Mouse (Mus musculus) skeletal muscle tissue, adult 2 months (tissue): ENCODE measurements around the gene Commd8.

Source experiments
- DNase-seq: peaks from one replicate; pipeline ENCODE4 v3.0.0-alpha.2; 2012; ENCODE audit warnings: low read depth, low spot score

Gene Commd8

DNA sequence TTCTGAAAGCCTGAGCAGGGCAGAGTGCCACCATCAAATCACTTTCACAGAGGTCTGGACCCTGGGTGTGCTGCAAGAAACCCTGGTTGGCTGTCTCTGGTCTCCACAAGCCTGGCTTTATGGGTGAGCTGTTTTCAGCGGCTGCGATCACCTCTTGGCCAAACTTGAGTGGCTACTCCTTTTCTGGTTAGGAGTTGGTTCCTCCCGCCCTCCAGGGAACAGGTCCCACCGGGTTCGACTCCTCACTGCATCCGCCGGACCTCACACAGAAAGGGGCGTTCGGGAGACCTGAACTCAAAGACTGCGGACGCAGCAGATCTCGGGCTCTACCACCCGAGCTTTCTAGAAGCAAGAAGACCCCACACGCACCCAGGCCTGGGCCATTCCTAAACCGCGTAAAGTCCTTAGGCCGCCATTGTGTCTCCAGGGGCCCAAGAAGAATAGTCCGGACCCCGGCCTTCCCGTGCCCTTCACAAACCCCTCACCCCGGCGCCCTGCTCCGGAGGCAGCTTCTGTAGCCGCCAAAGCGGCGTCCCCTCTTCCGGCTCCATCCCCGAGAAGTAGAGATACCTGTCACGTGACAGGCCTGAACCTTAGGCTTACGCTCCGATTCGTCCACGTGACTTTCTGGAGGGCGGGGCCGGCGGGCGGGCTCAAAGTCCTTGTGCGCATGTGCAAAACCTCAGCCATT lies at the start of gene Commd8:
TSS of gene Commd8 (minus strand) at position 596 of the 691 bp plus-strand sequence.
- peak; percentile 92 for DNase-seq

DNA sequence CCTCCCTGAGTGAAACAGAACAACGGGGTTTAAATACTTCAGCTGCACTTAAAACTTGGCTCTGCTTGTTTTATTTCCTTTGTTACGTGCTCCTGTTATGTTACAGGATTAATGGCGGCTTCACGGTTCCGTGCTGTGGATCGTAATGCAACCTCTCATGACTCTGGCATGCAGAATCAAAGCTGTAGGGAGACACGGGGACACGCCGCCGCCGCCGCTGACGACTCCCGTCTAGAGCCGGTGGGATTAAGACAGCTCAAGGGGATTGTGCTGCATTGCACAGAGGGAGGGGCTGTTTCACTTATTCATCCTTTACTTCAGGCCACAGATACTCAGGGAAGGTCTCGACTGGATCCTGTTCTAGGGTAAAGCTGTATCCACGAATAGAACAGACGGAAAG lies 43.8 kb upstream of the Commd8 start:
- DNase-seq, result no peak

DNA sequence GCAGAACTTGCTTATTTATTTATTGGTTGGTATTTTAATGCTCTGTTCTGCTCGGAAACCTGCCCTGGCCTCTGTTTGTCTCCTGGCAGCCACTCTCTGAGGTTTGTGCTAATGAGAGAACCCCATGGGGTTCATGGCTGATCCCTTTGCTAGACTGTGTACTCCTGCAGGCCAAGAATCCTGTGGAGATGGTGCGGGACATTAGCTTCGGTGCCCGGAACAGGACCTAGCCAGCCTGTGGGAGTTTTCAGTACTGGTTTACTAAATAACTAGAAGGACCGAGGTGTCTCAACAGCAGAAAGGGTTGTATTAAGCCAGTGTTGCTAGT lies 42.8 kb upstream of the Commd8 start:
- DNase-seq, result no peak

DNA sequence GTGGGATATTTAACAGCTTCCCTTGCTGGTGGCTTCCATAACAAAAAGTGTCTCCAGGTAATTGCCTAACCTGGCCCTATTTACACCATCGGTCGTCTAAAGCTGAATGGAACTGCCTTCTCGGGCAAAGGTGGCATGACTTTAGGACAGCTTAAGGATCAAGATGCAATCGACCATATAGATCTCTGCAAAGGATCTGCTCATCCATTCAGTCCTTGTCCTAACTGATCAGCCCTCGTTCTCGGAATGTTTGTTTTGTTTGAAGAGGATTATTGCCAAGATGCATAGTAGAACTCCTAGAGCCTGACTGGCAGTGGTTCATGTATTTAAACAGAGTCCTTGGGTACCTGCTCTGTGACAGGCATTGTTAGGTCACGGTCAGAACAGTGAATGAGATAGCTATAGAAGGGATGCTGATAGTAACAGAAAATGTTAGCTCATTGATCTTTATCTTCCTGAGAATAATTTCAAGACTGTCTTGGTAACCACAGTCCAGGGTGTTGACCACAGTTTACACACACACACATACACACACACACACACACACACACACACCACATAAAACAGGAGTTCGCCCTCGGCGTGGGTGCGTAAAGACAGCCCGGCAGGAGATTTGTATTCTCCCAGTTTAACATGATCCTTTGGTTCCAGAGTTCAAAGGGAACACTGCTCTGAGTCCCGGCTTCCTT lies 42.3 kb upstream of the Commd8 start:
- no peak for DNase-seq

DNA sequence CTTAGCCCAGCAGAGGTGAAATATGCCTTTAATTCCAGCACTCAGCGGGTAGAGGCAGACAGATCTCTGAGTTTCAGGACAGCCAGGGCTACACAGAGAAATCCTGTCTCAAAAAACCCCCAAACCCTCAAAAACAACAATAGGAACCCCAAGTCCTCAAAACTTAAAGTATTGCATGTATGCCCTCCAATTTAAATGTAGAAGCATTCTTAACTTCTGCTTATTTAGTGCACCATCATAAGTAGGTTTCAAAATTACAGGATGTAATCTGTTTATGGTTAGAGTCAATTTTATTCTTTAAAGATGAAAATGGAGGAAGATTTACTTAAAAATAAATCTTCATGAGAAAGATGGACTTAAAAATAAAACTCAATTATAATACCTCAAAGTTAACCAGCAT lies 40.5 kb upstream of the Commd8 start:
- DNase-seq, result no peak

DNA sequence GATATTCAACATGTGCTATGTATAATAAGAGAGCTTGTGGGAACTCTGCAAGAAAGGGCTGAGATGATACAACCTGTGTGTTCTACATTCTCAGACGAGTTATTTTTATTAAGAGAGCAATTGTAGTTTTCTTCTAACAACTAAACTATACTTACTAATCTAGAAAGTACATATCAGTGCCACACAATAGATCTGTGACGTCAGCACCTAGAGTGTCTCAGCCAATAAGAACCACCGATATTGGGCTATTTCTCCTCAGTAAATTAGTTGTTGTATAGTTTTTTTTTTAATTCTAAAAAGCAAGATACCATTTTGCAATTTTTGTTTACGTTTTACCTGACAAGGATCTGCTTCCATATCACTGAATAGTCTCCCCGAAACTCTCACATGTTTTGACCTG lies 37.3 kb upstream of the Commd8 start:
- DNase-seq, result no peak

DNA sequence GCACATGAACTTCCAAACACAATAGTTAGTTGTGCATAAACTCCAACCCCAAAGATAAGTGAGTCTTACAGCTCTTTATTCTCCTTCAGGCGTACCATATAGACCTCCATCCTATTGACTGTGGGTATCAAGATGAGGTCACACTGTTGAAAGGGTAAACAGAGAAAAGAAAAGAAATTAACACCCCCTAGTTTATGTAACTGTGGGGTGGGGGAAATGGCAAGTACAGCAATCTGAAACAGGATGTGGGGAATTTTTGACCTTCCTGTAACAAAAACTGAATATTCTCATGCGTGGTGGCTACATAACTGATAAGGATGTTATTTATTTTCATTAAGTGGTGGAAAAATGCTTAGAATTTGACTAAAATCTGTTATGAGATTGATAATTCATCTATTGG lies 36.5 kb upstream of the Commd8 start:
- no peak for DNase-seq

DNA sequence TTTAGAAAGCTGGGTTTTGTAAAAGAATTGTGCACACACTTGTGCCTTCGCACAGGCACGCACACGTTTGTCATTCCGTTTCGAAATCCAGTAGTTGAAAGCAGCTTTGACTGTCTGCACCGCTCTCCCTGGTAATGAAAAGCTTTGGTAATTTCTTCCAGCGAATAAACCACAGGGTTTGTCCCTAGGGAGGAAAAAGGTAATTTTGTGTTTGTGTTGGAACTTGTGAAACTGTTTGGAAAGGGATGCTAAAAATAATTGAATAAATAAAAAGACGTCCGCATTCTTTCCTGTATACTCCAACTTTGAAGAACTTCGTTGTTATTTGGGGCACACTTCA lies 35.7 kb upstream of the Commd8 start:
- no peak for DNase-seq

DNA sequence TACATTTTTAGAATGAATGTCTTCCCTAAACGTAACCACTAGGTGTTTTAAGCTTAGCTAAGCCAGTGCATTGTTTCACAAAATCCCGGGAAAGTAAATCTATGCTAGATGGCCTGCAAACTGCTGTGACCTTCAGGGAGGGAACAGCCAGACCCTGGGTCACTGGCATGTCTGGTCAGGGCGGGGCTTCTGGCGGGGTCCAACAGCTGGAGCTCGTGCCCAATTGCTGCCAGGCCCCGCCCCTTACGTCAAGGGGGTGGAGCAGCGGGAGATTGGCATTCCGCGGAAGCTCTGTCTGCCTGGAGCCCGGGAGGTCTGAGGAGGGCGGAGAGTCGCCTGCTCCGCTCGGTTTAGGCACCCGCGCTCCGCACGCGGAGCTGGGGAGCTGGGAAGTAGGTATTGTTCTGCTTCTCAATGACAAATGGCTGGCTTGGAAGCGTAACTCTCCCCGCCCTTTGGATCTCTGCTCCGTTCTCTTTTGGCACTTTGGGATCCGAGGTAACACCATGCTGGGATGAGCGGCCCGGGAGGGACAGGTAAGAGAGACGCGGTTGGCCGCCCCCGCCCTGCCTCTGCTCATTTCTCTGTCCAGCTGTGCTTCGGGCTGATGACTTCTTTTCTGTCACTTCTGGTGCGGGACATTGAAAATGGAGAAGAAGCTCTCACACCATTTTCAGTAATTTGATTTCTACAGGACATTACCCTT lies 35.2 kb upstream of the Commd8 start:
- peak; percentile 87 for DNase-seq

DNA sequence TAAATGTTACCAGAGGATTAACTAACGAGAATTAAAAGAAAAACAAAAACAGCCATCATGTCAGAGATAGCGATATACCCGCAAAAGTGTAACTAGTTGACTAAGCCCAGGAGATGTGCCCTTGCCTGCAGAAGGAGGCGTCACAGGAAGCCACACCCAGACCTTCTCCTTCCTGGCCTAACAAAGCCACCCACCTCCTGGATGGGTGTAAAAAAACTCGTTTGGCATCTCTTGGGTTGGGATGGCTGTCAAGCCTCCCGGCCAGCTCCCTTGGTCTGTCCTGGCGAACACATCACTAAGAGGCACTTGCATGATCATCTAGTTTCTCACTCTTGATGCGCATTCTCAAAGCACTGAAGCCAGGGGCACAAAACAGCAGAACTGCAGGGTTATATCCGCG lies 34.0 kb upstream of the Commd8 start:
- DNase-seq, result peak; percentile 22

DNA sequence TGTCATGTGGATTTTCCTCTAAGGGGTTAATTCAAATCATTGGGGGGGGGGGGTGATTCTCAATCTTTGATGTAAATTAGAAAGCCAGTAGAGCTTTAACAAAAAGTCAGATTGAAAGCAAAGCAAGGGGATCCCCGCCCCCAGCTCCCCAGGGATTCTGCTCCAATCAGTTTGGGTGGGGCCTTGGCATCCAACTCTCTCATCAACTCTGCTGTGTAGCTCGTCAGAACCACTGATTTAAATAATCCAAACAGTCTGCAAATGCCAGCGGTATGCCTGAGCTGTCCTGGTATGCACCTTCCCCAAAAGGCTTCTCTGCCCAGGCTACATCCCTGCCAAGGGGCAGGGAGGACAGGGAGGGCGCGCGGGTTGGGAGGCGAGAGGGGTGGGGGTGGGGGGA lies 33.6 kb upstream of the Commd8 start:
- DNase-seq, result peak; percentile 21

DNA sequence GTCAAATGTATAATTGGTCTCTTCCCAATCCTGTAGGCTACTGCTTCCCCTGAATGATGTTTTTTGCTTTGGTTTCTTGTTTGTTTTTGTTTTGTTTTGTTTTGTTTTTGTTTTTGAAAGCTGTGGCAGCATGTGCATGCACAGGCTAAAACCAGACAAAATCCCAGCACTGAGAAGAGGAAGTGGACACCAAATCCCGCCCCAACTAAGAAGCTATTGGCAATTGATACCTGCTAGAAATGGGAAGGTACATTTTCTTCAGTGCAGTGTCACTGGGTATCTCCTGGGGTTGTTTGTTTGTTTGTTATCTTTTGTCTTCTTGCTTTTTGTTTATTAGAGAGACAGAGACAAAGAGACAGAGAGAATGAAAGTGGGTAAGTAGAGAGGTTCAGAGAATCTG lies 27.5 kb upstream of the Commd8 start:
- DNase-seq, result no peak

DNA sequence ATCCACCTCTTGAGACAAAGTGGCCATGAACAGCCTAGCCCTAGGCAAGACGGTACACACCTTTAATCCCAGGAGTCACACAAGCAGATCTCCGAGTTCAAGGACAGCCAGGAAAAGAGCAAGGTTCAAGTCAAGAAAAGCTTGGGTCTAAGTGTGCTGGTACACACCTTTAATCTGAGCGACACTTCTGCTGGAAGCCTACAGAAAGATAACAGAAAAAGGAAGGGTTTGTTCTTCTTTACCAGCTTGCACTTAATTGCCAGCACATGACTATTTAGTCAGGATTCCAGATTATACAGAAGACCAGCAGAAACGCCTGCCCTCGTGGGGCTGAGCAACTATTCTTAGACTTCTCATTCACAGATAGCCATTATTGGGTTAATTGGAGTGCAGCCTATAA lies 23.9 kb upstream of the Commd8 start:
- DNase-seq, result no peak

DNA sequence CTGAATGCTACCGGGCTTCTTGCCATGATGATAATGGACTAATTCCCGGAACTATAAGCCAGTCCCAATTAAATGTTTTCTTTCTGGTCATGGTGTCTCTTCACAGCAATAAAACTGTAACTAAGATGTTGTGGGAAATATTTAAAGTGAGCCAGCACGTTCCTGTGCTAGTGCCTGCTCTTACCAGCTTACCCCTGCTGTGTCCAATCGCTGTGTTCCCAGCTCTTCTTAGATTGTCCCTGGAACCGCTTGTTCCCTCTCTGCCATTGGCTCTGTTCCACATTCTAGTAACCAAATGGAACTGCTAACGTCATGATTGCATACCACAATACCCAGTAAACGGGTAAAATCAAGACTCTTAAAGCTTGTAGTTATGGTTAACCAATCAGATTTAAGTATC lies 23.2 kb upstream of the Commd8 start:
- DNase-seq, result no peak

DNA sequence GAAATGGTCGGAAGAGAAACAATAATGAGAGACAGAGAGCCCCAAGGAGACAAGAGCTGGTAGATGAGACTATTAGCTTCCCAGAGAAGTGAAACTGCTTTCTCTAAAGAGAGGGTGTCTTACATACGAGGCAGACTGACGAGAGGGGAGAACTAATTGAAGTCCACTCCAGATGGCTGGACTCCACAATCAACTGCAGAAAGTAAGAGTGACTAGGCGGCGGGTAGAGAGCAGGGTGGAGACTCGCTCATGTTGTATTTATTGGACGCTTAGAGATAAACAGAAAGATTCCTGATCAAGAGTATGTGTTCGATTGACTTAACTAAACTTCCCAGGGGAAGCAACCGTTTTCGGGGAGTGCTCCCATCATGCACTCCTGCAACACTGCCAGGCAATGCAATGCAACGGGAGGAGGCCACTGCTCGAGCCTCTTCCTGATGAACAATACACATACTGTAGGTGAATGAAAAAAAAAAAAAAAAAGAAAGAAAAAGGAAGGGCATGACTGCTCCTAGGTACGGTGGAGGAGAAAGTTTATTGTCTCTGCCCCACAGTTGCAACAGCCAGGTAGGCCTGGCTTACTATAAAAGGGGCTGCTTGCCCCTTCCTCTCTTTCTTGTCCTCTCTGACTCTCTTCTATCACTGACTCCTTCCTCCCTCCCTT lies 16.6 kb upstream of the Commd8 start:
- DNase-seq, result no peak

DNA sequence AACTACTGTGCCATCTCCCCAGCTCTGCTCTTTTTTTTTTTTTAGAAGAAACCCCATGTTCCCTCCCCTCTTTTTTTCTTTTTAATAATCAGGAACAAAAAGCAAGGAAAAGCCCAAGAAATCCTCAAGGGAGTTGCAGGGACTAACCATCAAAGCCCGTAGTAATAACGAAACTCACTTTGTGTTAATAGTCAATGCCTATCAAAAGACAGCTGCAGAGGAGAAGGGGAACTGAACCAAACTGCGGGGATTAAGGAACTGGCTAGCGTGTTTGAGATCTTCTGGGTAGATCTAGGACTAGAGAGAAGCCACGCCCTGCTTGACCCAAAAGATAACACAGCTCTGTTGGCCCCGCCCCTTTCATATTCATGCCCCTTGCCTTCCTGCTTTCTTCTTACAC lies 15.9 kb upstream of the Commd8 start:
- peak; percentile 47 for DNase-seq

DNA sequence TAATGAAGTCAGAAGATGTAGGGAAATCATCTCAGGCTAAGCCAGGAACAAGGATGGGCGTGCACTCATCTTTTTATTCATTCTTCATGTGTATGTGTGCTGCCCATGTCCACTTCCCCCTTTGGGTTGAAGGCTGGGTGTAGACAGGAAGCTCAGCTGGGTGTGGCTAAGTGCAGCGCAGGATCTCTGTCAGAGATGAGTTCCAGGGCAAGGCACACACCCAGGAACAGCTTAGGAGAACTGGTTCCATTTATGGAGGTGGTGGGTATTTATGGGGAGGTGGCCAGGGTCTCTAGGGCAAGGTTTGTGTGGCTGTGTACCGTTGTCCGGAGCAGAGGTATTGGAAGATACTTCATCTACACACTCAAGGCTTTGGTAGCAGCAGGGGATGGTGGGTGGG lies 14.8 kb upstream of the Commd8 start:
- peak; percentile 52 for DNase-seq

DNA sequence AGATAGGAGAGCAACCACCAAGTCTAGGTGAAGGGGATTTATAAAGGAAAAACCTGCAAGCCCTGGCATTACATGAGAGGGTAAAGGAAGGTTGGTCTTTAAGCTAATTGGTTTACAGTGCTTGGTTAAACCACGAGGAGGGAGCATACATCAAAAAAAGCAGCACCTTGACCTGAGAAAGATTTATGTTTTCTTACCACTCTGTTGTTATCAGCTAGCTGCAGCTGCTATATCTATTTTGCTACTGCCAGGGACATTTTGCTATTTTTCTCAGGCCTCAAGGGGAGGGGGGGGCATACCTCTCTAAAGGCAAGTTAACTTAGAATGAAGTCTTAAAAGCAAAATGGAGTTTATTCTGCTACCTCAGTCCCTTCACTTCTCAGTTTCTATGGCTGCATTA lies 13.2 kb upstream of the Commd8 start:
- no peak for DNase-seq

DNA sequence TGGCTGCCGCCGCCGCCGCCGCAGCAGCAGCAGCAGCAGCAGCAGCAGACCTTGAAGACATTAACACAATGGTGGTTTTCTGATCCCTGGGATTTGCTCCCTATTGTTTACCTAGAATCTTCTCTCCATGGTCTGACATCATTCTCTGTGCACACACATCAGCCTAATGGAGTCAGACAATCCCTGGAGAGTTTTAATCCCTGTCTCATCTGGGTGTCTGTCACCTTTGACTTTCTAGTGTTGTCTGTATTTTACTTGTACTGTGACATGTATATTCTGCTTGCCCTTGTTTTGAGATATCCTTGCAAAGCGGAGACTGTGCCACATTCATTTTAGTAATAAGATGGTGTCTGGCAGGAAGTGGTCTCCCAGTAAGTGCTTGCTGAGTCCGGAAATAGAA lies 7.5 kb upstream of the Commd8 start:
- DNase-seq, result no peak

DNA sequence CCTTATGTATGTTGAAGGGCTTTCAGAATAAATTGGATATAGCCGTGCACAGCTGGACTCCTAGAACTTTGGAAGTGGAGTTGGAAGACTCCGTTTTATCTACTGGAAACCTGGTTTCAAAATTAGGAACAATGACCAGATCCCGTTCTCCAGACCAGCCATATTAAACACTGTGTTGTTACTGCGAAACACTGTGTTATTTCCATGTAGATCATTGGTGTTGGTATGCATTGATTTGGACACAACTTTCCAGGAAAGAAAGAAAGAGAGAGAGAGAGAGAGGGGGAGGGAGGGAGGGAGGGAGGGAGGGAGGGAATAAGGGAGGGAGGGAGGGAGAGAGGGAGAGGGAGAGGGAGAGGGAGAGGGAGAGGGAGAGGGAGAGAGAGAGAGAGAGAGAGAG lies 7.1 kb upstream of the Commd8 start:
- no peak for DNase-seq

DNA sequence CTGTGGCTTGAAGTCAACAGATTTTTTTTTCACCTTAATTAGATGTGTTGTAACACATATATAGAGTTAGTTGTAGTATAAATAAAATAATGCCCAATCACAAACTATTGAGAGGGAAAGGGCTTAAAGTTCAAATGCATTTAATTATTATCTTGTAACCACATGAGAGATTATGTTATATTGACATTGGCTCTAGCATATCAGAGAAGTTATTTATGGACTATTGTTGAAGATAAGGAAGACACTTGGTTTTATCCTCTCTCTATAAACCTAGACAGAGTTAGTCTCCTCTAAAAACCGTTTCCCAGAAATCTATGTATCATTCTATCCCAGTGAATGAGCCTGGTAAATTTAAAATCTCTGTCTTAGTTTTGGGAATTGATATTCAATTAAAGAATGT lies 5.5 kb upstream of the Commd8 start:
- no peak for DNase-seq

DNA sequence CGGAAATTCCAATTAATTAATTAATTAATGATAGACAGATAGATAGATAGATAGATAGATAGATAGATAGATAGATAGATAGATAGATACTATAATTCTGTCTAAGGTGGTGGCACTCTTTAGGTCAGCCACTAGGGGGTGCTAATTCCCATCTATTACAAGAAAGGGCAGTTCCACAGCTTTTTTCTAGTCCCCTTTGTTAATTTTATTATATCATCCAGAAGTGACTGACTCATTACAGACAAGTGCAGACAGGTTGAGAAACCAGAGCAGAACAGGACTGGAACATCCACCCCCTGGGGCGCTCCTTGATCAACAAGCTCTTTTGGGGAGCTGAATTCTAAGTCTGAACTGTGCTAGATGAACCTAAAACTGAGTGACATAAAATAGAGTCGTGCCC lies 4.7 kb upstream of the Commd8 start:
- DNase-seq, result peak; percentile 57

DNA sequence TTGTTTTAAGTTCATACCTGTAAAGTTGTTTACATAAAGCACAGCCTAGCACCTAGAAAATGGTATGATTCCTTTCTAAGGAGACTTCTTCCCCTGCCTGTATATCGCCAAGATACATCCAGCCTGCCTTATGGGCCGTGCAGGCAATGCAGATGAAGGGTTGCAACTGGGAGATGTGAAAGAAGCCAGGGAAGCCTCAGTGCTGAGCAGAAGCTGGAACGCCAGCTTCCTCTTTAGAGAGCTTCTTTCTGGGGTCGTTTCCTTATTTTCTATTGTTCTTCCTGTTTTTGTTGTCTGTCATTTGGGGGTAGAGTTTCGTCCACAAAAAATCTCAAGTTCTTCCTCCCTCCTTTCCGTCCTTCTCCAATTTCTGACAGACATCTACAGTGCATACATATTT lies 2.1 kb upstream of the Commd8 start:
- DNase-seq, result no peak
